Mouse (Mus musculus): ENCODE results near the gene Scml4.

- TF ChIP-seq CTCF (conservative IDR thresholded peaks at IDR 0.05; ENCODE audit: low read length), result no peak
- no peak for TF ChIP-seq POU5F1 (IDR thresholded peaks at IDR 0.05; ENCODE audit: borderline replicate concordance, low read length)
These were observed 91.2 kb downstream of the Scml4 start for GRCm38 (mm10) chr10:42951078-42952045.

All from E14TG2a.4 (cell line).